Mouse (Mus musculus) kidney, postnatal 14 days (tissue): ENCODE data around the gene Anapc11.

Experiments
- DNase-seq: peaks from one replicate; pipeline ENCODE4 v3.0.0; 2022; ENCODE audit warnings: mixed read lengths

Anapc11 gene

DNA sequence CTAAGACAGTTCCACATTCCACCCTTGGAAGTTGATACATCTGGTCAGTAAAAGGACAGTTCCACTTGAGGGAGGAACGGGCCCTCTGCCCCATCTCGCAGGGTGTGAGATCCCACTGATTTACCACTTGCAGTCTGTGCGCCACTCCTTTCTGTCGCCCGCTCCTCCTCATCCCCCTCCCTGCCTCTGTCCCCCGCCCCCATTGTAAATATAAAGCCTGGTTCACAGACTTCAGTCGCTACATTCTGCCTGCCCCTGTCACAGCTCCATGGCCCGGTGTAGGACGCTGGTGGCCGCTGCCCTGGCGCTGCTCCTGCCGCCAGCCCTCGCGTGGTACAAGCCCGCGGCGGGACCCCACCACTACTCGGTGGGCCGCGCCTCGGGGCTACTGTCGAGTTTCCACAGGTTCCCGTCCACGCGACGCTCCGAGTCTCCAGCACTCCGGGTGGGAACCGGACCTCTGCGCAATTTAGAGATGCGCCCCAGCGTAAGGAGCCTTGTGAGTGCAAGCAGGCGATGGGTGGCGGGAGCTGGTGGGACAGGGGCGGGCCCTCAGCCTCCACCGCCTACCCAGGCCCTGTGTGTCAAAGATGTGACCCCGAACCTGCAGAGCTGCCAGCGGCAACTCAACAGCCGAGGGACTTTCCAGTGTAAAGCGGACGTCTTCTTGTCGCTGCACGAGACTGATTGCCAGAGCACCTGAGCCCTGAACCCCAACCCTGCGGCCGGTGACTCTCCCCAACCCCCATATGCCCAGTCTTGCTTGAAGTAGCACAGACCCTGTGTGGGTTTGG lies 10.2 kb downstream of the Anapc11 start, which contains the start of gene Npb:
TSS of gene Npb (plus strand) at position 237 of the 794 bp plus-strand sequence.
- DNase-seq = no peak

- peak; percentile 68 for DNase-seq
These were observed 11.0 kb downstream of the Anapc11 start for GRCm38 (mm10) chr11:120609250-120609649.

DNA sequence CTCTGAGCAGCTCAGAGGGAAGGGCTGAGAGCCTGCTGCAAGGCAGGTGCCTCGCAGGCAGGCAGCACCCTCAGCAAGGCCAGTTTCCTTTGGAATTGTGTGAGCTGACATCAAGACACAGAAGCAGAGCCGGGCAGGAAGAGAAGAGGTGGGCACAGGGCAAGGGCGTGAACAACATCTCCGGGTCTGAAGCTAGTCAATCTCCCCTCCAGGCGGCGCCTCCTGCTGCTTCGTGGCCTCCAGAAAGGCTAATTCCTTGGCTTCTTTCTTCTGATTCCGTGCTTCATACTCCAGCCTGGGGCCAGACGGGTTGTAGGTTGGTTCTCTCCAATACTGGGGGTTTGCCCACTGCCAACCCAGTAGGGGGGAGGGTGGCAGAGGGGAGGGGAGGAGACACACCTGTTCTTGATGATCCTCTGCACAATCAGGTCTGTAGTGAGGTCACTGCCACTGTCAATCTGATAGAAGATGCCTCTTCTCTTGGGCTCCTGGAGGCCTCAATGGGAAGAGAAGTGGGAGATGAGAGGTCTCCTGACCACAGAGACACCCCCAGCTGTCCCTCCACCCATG lies 12.3 kb downstream of the Anapc11 start:
- no peak for DNase-seq

DNA sequence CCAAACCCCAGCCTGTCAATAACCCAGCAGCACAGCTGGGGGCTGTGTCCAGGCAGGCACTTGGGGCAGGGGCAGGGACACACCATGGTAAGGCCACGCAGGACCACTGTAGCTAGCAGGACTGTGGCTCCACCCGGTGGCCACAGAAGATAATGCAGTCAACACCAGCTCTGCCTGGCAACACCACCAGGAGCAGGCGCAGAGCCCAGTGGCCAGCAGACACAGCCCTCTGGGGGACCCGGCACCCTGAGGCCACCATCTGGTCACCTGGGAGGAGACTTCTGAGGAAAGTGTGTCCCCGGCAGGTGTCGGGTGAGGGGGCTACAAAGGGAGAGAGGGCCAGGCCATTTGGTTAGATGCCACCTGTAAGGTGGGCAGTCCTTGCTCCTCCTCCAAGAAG lies 14.5 kb downstream of the Anapc11 start:
- peak; percentile 83 for DNase-seq

GRCm38 (mm10) chr11:120613481-120613972 lies 15.3 kb downstream of the Anapc11 start:
- DNase-seq = no peak

- no peak for DNase-seq
These were observed 15.8 kb downstream of the Anapc11 start for GRCm38 (mm10) chr11:120613976-120614375.

DNA sequence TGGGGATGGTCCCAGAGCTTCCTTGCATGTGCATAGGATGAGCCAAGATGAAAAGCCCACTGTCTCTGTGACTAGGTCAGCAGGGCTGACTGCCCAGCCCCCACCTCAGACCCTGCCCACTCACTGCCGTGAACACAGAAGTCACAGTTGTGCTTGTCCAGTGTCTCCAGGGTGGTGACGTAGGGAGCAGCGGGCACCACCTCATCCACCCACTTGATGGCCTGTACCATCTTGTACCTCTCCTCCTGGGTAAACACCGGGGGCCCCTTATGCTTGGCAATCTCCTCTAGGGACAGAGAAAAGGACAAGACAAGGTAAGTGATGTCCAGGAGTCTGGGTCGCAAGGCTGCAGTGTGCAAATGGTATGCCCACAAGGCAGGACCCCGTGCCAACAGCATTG lies 16.9 kb downstream of the Anapc11 start:
- no peak for DNase-seq

- DNase-seq = no peak
These were observed 17.5 kb downstream of the Anapc11 start for GRCm38 (mm10) chr11:120615606-120616203.

DNA sequence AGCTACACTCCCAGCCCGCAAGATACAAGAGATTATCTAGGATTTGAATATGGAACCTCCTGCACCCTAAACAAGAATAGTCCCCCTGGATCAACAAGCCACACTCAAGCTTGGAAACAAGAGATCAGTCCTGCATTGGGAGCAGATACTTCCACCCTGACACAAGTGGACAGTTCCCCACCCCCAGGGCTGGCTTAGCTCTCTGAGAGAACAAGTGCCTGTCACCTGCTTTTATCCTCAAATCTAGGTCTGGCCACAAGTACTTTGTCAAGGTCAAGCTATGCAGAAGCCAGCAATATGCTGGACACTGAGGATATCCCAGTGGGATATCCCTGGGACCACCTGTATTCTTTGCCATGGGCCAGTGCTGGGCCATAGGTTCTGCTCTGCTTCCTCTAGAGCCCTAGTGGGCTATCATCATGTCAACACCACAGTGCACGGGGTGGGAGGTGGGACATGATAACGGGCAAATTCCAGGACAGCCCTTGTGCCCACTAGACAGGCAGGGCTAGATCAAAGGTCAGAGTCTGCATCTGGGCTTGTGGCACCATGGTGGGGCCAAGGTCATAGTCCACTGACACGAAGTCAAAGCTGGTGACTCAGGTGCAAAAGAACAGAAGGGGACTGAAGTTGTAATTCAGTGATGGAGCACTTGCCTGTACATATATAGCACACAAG lies 18.5 kb downstream of the Anapc11 start:
- peak; percentile 75 for DNase-seq

GRCm38 (mm10) chr11:120617519-120618112 lies 19.4 kb downstream of the Anapc11 start, which contains the start of gene Pcyt2:
Pcyt2 (minus strand) TSS chr11:120617936.
- DNase-seq = peak; percentile 96

DNA sequence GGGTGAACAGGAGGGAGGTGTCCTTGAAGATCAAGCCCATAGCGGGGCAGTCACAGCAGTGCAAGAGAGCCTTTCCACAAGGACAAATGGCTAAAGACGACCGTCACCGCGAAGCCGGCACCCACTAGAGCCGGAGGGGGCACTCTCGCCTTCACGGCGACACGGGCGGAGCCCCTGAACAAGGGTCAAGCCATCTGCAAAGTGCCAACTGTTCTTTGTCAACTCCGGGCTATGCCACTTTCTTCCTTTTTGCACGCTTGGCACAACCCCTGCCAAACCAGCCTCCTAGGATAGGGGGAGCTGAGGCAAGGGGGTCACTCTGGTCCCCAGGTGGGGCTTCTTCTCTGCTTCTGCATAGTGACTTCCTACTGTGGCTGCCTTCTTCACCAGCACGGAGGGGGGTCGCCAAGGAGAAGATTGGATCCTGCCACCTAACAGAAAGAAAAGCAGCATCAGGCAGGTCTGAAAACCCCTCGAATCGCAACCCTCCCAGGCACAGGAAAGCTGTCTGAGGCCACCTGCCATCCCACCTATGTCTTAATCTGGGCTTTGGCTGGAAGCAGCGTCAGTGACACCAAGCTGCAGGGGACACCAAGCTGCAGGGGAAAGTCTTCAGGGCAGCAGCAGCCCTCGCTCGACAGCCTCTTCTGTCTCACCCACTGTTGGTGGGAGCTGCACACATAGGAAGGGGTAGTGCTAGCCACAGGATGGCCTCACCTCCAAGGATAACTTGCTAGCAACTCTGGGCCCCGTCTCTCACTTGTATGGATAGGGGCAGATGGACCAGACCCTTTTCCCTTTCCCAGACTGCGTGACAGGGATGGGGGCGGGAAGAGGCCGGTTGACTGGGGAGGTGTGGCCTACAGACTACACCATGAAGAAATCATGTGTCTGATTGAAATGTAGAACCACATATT lies 20.7 kb downstream of the Anapc11 start:
- no peak for DNase-seq

DNA sequence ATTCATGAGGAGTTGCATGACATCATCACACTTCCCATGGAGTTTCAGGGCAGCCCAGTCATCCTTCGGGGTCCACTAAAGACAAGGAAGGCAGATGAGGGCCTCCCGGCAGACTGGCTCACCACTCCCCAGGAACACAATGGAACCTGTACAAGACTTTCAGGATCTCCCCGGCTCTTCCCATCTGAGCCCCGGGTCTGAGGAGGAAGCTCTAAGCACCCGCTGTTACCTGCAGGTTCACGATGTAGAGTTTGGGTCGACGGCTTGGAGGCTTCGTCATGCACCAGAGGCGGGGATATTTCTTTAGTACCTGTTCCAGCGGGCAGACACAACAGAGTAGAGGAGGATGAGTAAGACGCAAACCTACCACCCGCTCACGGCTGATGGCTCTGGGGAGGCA lies 22.0 kb downstream of the Anapc11 start:
- DNase-seq = no peak

DNA sequence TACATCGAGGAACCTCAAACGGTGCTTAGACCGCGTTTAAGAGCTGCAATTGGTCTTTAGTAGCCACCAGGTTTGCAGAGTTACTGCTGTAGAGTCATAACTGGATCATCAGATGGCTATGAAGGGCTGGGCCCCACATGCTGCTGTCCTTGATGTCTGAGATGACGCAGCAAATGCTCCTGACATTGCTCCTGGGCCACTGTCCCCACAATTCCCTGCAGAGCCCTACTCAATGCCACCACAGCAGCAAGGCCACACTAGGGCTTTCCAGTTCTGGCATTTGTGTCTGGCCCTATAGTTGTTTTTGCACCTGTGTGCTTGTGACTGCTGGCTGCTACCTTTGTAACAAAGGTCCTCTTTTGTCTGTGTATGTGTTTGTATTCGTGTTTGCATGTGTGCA lies 24.6 kb downstream of the Anapc11 start:
- DNase-seq = no peak

DNA sequence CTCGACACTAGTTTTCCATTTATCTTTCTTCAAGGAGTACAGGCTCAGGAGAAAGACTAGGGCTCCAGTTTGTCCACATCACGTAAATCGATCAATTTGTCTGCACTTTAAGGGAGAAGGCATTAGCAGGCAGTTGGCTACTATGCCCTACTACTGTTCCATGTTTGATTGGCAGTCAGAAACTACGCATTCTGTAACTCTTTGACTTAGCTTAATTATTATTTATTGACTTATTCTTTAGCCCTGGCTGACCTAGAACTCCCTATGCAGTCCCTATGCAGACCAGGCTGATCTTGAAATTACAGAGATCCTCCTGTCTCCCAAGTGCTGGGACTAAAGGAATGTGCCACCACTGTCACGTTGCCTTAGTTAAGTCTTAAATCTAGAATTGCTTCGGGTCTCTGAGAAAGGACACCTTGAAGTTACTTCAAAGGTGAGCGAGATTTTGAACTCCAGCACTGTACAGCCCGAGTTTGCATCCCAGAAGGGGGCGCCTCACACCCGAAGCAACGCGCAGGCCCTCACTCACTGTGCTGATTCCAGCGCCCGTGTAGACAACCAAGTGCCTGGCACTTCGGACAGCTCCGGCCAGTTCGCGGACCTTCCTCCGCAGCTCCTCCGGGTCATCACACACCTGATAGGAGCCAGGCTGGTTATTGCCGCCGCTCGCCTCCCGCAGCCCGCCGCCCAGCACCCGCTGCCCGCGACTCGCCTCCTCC lies 25.9 kb downstream of the Anapc11 start:
- peak; percentile 84 for DNase-seq

DNA sequence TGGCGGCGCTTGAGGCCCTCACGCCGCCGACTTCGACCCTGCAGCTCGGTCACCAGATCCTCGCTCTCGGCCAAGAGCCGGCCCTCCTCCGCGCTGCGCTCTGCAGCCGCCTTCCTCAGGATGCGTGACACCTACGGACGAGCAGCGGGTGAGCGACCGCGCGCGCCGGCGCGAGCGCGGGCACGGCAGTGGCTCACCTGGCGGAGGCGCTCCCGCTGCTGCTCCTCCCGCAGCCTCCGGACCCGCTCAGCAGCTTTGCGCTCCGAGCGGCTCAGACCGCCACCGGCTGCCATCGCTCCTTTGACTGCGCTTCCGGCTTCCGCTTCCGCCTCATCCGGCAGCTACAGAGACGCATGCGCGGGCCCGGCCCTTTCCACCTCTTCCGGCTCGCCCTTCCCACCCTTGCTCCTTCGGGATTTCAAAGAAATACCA lies 26.5 kb downstream of the Anapc11 start:
- peak; percentile 92 for DNase-seq

- DNase-seq = peak; percentile 5
These were observed 27.0 kb downstream of the Anapc11 start, which contains the start of gene Sirt7 for GRCm38 (mm10) chr11:120625152-120625775. Sirt7 (minus strand) TSS chr11:120625240.

- DNase-seq = no peak
These were observed 28.7 kb downstream of the Anapc11 start for GRCm38 (mm10) chr11:120626785-120627467.

DNA sequence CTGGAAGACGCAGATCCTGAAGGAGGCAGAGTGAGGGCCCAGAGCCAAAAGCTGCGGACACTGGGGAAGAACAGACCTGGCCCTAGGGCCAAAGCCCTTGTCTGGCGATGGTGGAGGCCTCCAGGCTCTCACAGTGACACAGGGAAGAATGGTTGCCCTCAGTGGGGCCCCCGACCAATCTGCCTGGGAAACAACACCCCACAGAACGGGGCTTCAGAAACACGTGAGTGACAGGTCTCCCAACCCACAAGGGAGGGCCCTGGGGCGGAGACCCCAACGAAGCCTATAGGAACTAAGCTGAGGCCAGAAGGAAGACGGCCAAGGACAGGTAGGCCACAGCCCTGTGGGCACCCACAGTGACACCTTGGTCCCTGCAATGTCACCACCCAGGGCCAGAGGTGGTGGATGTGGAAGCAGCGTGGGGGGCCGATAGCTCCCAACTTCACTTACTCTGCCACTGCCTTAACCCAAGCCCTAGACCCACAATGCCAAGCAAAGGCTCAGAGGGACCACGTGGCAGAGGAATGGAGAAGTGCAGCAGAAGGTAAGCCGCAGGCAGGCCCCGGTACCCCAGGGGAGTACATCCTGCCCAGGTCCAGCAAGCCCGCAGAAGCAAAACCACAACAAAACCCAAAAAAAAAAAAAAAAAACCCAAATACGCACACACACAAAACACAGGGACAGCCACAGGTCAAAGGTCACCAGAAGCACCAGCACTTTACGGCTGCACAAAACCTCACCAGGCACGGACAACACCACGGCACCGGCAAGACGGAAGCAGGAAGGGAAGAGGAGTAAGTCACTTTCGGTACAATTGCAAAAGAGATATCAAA lies 29.5 kb downstream of the Anapc11 start:
- peak; percentile 20 for DNase-seq
